Mouse (Mus musculus) hindbrain, embryonic 11.5 days (tissue): Measurements from ENCODE around the gene Smim20. TPM values are rescaled to one million over a fixed set of nuclear protein-coding genes. Genes with fewer than 3 reads are reported as not detected.
A peak's percentile ranks its signal among the peaks of the same experiment; 100 is the strongest.

Experiments
- ATAC-seq: fragments of 200-750 bp; cut with Nextera tagmentation; 2 replicates; pipeline ENCODE4 v1.8.0; 2017; ENCODE audit warnings: mild to moderate bottlenecking, moderate TSS enrichment, moderate library complexity; ENCODE audit not compliant: low FRiP score
- DNase-seq: peaks from one replicate; pipeline ENCODE4 v3.0.0-alpha.2; 2015; ENCODE audit warnings: low spot score
- H3K27ac ChIP-seq: fragments of 300-500 bp; sonication (generic); 2 replicates; pipeline ENCODE4 v1.5.1; 2014; ENCODE audit warnings: mild to moderate bottlenecking, low read depth, low read length
- H3K27me3 ChIP-seq: fragments of 300-500 bp; sonication (generic); 2 replicates; pipeline ENCODE4 v1.6.1; 2014; ENCODE audit warnings: mild to moderate bottlenecking, low read length, moderate library complexity, mixed read lengths; ENCODE audit not compliant: control insufficient read depth, insufficient read depth
- H3K36me3 ChIP-seq: fragments of 300-500 bp; sonication (generic); 2 replicates; pipeline ENCODE4 v1.6.1; 2014; ENCODE audit warnings: mild to moderate bottlenecking, low read length, moderate library complexity, mixed read lengths; ENCODE audit not compliant: control insufficient read depth, insufficient read depth
- H3K4me1 ChIP-seq: fragments of 300-500 bp; sonication (generic); replicated peaks from 2 replicates; pipeline ENCODE4 v1.6.1; 2014; ENCODE audit warnings: low read length, mixed read lengths; ENCODE audit not compliant: control insufficient read depth, insufficient read depth
- H3K4me2 ChIP-seq: fragments of 300-500 bp; sonication (generic); replicated peaks from 2 replicates; pipeline ENCODE4 v1.6.1; 2014; ENCODE audit warnings: mild to moderate bottlenecking, low read depth, low read length
- H3K4me3 ChIP-seq: fragments of 300-500 bp; sonication (generic); 2 replicates; pipeline ENCODE4 v1.5.1; 2014; ENCODE audit warnings: low read depth, low read length
- H3K9ac ChIP-seq: fragments of 300-500 bp; sonication (generic); 2 replicates; pipeline ENCODE4 v1.6.1; 2014; ENCODE audit warnings: low read depth, low read length
- H3K9me3 ChIP-seq: fragments of 300-500 bp; sonication (generic); 2 replicates; pipeline ENCODE4 v1.6.1; 2016; ENCODE audit warnings: low read length; ENCODE audit not compliant: control insufficient read depth
- WGBS: fragments of 180-500 bp; shearing (Covaris S2); extraction: QIAGEN DNeasy Blood & Tissue Kit; methylation state at CpG from one replicate; pipeline ENCODE4 v1.1.7; 2014; 5-methylcytosine and 5-hydroxymethylcytosine counted together
- polyA plus RNA-seq: library from polyadenylated mRNA; unstranded; fragments of >200 nt; fragmentation: Nextera tagmentation; extraction: Ambion mirVana; gene quantifications from 2 replicates; pipeline ENCODE4 v1.2.1, GENCODE M21; 2014

The Smim20 gene
- polyA plus RNA-seq, 1 experiment from 2014 or later: 69.2 TPM

DNA sequence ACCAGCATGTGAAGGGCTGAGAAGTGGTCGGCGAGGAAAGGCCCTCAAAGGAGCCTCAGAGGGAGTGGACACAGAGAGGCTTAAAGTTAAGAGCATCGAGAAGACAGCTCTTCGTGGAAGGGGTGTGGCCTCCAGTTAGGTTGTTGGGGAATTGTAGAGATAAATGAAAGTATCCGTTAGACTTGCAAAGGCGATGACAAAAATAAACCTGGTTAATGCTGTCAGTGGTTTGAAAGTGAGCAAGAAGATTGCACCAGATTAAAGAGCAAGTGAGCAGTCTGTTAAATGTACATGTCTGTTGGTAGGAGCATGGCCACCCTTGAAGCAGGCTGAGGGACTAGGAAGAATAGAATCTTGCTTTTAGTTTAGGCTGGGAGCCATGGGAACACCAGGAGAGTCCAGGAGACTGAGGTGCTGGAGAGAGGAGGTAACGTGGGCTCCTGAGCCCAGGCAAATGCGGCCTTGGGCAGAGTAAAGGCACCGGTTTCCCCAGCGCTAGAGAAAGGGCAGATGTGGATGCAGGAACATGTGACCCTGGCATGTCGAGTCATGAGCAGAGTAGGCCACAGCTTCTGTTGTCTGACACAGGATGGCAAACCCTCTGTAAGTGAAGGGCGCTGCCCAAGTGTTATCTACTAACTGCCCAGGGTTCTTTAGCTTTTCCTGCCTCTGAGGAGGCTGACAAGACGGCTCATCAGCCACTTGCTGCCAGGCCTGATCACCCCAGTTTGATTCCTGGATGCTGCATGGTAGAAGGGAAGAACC is 4.2 kb downstream of the Smim20 start:
- no peak overlapping the region for H3K9ac ChIP-seq
- no peaks in the 10 kb centered on the region for H3K36me3 ChIP-seq
- 91% methylated on average over 13 of the region's 13 CpGs for WGBS
- DNase-seq (no peak), ATAC-seq (no peak)
- H3K9me3 ChIP-seq: no peaks in the 10 kb centered on the region
- H3K27ac ChIP-seq: no peak overlapping the region
- H3K27me3 ChIP-seq: no peaks in the 10 kb centered on the region
- no peaks in the 10 kb centered on the region; the same call in 1 of the 2 replicates for H3K4me1 ChIP-seq
- H3K4me3 ChIP-seq: no peak overlapping the region
- no peak overlapping the region for H3K4me2 ChIP-seq

- ATAC-seq (no peak), DNase-seq (no peak)
- H3K9me3 ChIP-seq: no peaks in the 10 kb centered on the region
- no peak overlapping the region for H3K4me2 ChIP-seq
- no peak overlapping the region for H3K9ac ChIP-seq
- no peaks in the 10 kb centered on the region for H3K36me3 ChIP-seq
- no peaks in the 10 kb centered on the region; the same call in 1 of the 2 replicates for H3K4me1 ChIP-seq
- H3K27ac ChIP-seq: no peak overlapping the region
- 93% methylated on average over 4 of the region's 4 CpGs for WGBS
- H3K27me3 ChIP-seq: no peaks in the 10 kb centered on the region
- H3K4me3 ChIP-seq: no peak overlapping the region
Observed at GRCm38 (mm10) chr5:53272626-53273025, 5.7 kb downstream of the Smim20 start.

DNA sequence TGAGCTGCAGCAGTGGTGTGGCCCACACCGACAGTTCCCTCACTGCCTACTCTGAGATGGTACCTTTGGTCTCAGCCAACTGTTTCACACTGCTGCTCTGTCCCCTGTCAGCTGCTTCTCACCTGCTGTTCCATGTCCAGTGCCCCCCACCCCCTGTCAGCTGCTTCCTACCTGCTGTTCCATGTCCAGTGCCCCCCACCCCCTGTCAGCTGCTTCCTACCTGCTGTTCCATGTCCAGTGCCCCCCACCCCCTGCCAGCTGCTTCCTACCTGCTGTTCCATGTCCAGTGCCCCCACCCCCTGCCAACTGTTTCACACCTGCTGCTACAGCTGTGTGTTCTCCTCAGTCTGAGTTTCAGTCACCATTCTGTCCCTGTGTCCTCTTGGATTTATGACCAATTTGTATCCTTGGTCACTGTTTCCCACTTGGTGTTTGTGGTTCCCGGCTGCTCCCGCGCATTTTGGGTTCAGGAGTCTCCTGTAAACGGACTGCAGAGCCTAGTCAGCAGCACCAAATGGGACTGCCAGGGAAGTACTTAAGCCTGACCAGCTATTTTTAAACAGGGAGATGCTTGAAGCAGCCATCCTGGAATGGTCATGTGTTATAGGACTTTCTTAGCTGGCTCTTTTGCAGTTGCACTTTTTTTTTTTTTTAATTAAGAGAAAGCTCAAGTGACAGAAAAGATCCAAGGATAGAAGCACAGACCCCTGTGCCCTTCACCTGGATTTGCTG is 7.0 kb downstream of the Smim20 start:
- DNase-seq (no peak), ATAC-seq (no peak)
- Histone ChIP-seq H3K27me3 (no peaks in the 10 kb centered on the region), H3K4me1 (no peaks in the 10 kb centered on the region), H3K9me3 (no peaks in the 10 kb centered on the region), H3K4me3 (no peak overlapping the region), H3K27ac (no peak overlapping the region), H3K36me3 (no peaks in the 10 kb centered on the region), H3K4me2 (no peak overlapping the region), H3K9ac (no peak overlapping the region)
- WGBS: 94% methylated on average over 5 of the region's 5 CpGs

GRCm38 (mm10) chr5:53274811-53275355 is 8.0 kb downstream of the Smim20 start:
- peak; percentile 58 for DNase-seq
- Histone ChIP-seq H3K27ac (no peak overlapping the region), H3K27me3 (no peaks in the 10 kb centered on the region), H3K4me1 (no peaks in the 10 kb centered on the region), H3K4me2 (no peak overlapping the region), H3K9ac (no peak overlapping the region), H3K36me3 (no peaks in the 10 kb centered on the region), H3K9me3 (no peaks in the 10 kb centered on the region), H3K4me3 (no peak overlapping the region)
- 58% methylated on average over 5 of the region's 5 CpGs for WGBS
- no peak for ATAC-seq

DNA sequence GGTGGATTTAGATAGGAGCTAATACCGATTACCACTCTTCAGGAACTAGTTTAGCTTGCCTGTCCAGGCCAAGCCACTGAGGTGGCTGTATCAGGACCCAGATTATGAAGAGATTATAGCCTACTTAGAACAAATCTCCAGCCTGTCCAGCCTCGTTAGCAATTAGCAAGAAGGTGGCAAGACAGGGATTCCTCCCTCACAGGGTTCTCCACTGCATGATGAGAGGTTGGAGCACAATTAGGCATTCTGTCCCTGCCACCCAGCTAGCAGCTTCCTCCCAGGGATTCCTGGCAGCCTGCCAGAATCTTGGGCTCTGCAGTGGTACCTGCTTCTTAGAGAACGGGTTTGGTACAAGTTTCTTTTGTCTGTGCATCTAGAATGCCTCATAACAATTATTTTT is 8.5 kb downstream of the Smim20 start:
- WGBS: 76% methylated on average over 3 of the region's 3 CpGs
- Histone ChIP-seq H3K4me3 (no peak overlapping the region), H3K36me3 (no peaks in the 10 kb centered on the region), H3K27ac (no peak overlapping the region), H3K9me3 (no peaks in the 10 kb centered on the region), H3K27me3 (no peaks in the 10 kb centered on the region), H3K4me1 (no peaks in the 10 kb centered on the region), H3K9ac (no peak overlapping the region), H3K4me2 (no peak overlapping the region)
- ATAC-seq (no peak), DNase-seq (no peak)

- no peaks in the 10 kb centered on the region for H3K27me3 ChIP-seq
- no peaks in the 10 kb centered on the region for H3K36me3 ChIP-seq
- ATAC-seq (no peak), DNase-seq (no peak)
- no peak overlapping the region for H3K4me3 ChIP-seq
- H3K27ac ChIP-seq: no peak overlapping the region
- WGBS: 77% methylated on average over 5 of the region's 5 CpGs
- no peak overlapping the region for H3K9ac ChIP-seq
- H3K4me1 ChIP-seq: no peaks in the 10 kb centered on the region
- H3K9me3 ChIP-seq: no peaks in the 10 kb centered on the region
- no peak overlapping the region for H3K4me2 ChIP-seq
Observed at GRCm38 (mm10) chr5:53276470-53277022, 9.7 kb downstream of the Smim20 start.

DNA sequence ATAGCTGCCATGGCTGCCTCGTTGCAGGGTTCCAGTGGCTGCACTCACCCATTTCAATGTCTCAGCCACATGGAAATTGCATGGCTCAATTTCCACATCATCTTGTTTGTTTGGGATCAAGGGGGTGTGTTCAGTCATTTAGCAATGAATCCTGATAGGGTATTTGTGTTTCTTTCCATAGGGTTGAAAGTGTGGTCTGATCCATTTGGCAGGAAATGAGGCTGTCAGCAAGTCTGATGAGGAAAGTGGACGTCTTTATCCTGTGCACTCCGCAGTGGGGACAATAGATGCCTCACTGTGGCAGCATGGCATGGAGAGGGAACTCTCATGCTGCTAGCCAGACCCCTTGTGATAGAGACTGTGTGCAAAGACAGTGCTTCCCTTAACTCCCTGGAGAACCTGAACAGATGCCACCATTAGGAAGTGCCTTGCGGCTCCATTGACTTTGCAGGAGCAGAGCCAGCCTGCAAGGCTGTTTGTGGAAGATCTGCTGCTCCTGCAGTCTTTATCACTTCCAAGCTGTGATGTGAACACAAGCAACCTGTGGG is 10.9 kb downstream of the Smim20 start:
- H3K4me3 ChIP-seq: no peak overlapping the region
- H3K36me3 ChIP-seq: no peaks in the 10 kb centered on the region
- no peaks in the 10 kb centered on the region for H3K4me1 ChIP-seq
- DNase-seq (no peak), ATAC-seq (peak; percentile 45; the same call in 1 of the 2 replicates)
- H3K9me3 ChIP-seq: no peaks in the 10 kb centered on the region
- H3K27ac ChIP-seq: no peak overlapping the region
- H3K4me2 ChIP-seq: no peak overlapping the region
- no peak overlapping the region for H3K9ac ChIP-seq
- no peaks in the 10 kb centered on the region for H3K27me3 ChIP-seq
- 53% methylated on average over 4 of the region's 4 CpGs for WGBS

DNA sequence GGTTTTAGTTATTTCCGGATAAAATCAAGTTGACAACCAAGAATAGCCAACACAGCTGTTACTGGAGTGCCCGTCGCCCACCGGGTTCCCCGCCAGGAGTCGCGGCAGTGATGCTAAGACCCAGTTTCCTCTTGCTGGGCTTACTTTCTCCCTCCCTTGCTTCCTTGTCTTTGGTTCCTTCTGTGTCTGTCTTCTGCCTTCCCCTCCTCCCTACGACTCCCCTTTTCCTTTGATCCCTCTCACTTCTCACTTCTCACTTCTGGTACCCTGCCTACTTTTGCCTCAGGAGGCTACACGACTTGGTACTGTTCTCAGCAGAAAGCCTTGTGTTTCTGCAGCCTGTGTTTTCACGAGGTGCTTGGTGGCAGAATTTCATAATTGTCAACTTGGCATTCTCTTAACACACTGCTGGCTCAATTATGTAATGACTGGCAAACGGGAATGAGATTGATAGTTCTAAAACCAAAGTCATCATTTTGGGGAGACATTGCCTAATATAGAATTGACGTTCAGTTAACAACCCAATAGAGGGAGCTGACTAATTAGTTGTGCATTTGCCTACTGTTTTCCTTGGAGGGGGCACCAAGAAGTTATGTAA is 12.4 kb downstream of the Smim20 start:
- Histone ChIP-seq H3K4me1 (no peaks in the 10 kb centered on the region), H3K4me2 (no peak overlapping the region), H3K9me3 (no peaks in the 10 kb centered on the region), H3K27ac (no peak overlapping the region), H3K36me3 (no peaks in the 10 kb centered on the region), H3K27me3 (no peaks in the 10 kb centered on the region), H3K4me3 (no peak overlapping the region), H3K9ac (no peak overlapping the region)
- no peak for ATAC-seq
- WGBS: 83% methylated on average over 12 of the region's 12 CpGs
- no peak for DNase-seq
